Mouse (Mus musculus) embryonic facial prominence, embryonic 11.5 days (tissue): ENCODE data around the gene Arhgap5. TPM values are rescaled to one million over a fixed set of nuclear protein-coding genes. Genes with fewer than 3 reads are reported as not detected.

Experiments used
- ATAC-seq: fragments of 200-750 bp; cut with Nextera tagmentation; replicated peaks from 2 replicates; pipeline ENCODE4 v1.8.0; 2017; ENCODE audit warnings: low read depth; ENCODE audit not compliant: insufficient number of reproducible peaks, low FRiP score, low TSS enrichment
- DNase-seq: peaks from one replicate; pipeline ENCODE4 v3.0.0-alpha.2; 2015; ENCODE audit warnings: low spot score
- H3K27ac ChIP-seq: fragments of 300-500 bp; sonication (generic); replicated peaks from 2 replicates; pipeline ENCODE4 v1.5.1; 2014; ENCODE audit warnings: mild to moderate bottlenecking, low read depth, low read length, control low read depth
- H3K27me3 ChIP-seq: fragments of 300-500 bp; sonication (generic); 2 replicates; pipeline ENCODE4 v1.6.1; 2014; ENCODE audit warnings: mild to moderate bottlenecking, low read length, moderate library complexity, mixed read lengths; ENCODE audit not compliant: control insufficient read depth, insufficient read depth
- H3K36me3 ChIP-seq: fragments of 300-500 bp; sonication (generic); replicated peaks from 2 replicates; pipeline ENCODE4 v1.6.1; 2014; ENCODE audit warnings: low read depth, mild to moderate bottlenecking, low read length, moderate library complexity, mixed read lengths; ENCODE audit not compliant: control insufficient read depth, insufficient read depth
- H3K4me1 ChIP-seq: fragments of 300-500 bp; sonication (generic); 2 replicates; pipeline ENCODE4 v1.6.1; 2014; ENCODE audit warnings: low read length, mixed read lengths; ENCODE audit not compliant: control insufficient read depth, insufficient read depth
- H3K4me2 ChIP-seq: fragments of 300-500 bp; sonication (generic); 2 replicates; pipeline ENCODE4 v1.6.1; 2014; ENCODE audit warnings: low read depth, mild to moderate bottlenecking, control low read depth, low read length, moderate library complexity
- H3K4me3 ChIP-seq: fragments of 300-500 bp; sonication (generic); 2 replicates; pipeline ENCODE4 v1.5.1; 2014; ENCODE audit warnings: low read depth, low read length, control low read depth
- H3K9ac ChIP-seq: fragments of 300-500 bp; sonication (generic); replicated peaks from 2 replicates; pipeline ENCODE4 v1.6.1; 2014; ENCODE audit warnings: mild to moderate bottlenecking, control low read depth, low read length
- H3K9me3 ChIP-seq: fragments of 300-500 bp; sonication (generic); replicated peaks from 2 replicates; pipeline ENCODE4 v1.6.1; 2016; ENCODE audit warnings: mild to moderate bottlenecking, low read length, inconsistent platforms, mixed read lengths; ENCODE audit not compliant: control insufficient read depth
- WGBS: fragments of 180-500 bp; shearing (Covaris S2); extraction: QIAGEN DNeasy Blood & Tissue Kit; methylation state at CpG from one replicate; pipeline ENCODE4 v1.1.7; 2014; 5-methylcytosine and 5-hydroxymethylcytosine counted together
- polyA plus RNA-seq: library from polyadenylated mRNA; unstranded; fragments of >200 nt; fragmentation: Nextera tagmentation; extraction: Ambion mirVana; gene quantifications from 2 replicates; pipeline ENCODE4 v1.2.1, GENCODE M21; 2014

Arhgap5 gene
- polyA plus RNA-seq, 1 experiment from 2014 or later = 70.6 TPM

GRCm38 (mm10) chr12:52603695-52604255, 100.0 kb downstream of the Arhgap5 start:
- Histone ChIP-seq H3K27ac (peak overlapping the region; percentile 52; the same call in 1 of the 2 replicates), H3K9me3 (no peaks in the 10 kb centered on the region), H3K4me2 (peak overlapping the region; percentile 74), H3K4me1 (no peaks in the 10 kb centered on the region), H3K9ac (peak overlapping the region; percentile 79), H3K27me3 (no peaks in the 10 kb centered on the region), H3K36me3 (no peaks in the 10 kb centered on the region), H3K4me3 (peak overlapping the region; percentile 81)
- peak; percentile 88 for ATAC-seq
- DNase-seq = peak; percentile 70
- WGBS = under 1% methylated on average over 21 of the region's 21 CpGs

GRCm38 (mm10) chr12:52604256-52604991, 100.7 kb downstream of the Arhgap5 start:
- H3K9ac ChIP-seq = peak overlapping the region; percentile 87
- no peaks in the 10 kb centered on the region for H3K27me3 ChIP-seq
- WGBS = under 1% methylated on average over 33 of the region's 33 CpGs
- peak; percentile 96 for DNase-seq
- no peaks in the 10 kb centered on the region for H3K4me1 ChIP-seq
- peak; percentile 90 for ATAC-seq
- no peaks in the 10 kb centered on the region for H3K36me3 ChIP-seq
- H3K4me2 ChIP-seq = peak overlapping the region; percentile 59
- peak overlapping the region; percentile 67 for H3K27ac ChIP-seq
- H3K9me3 ChIP-seq = no peaks in the 10 kb centered on the region
- H3K4me3 ChIP-seq = peak overlapping the region; percentile 81

- no peaks in the 10 kb centered on the region for H3K9me3 ChIP-seq
- 53% methylated on average over 13 of the region's 13 CpGs for WGBS
- no peaks in the 10 kb centered on the region for H3K4me1 ChIP-seq
- no peak overlapping the region for H3K27ac ChIP-seq
- no peaks in the 10 kb centered on the region for H3K36me3 ChIP-seq
- H3K4me3 ChIP-seq = peak overlapping the region; percentile 81
- no peak for DNase-seq
- H3K9ac ChIP-seq = no peak overlapping the region; the same call in 1 of the 2 replicates
- H3K27me3 ChIP-seq = no peaks in the 10 kb centered on the region
- no peak for ATAC-seq
- H3K4me2 ChIP-seq = peak overlapping the region; percentile 33
These were observed 101.3 kb downstream of the Arhgap5 start for GRCm38 (mm10) chr12:52604992-52605652.

GRCm38 (mm10) chr12:52607411-52607810, 103.6 kb downstream of the Arhgap5 start:
- Histone ChIP-seq H3K27ac (no peak overlapping the region), H3K4me2 (no peak overlapping the region), H3K4me1 (no peaks in the 10 kb centered on the region), H3K36me3 (no peaks in the 10 kb centered on the region), H3K27me3 (no peaks in the 10 kb centered on the region), H3K9me3 (no peaks in the 10 kb centered on the region), H3K9ac (no peak overlapping the region), H3K4me3 (no peak overlapping the region)
- no peak for ATAC-seq
- no peak for DNase-seq
- WGBS = 74% methylated on average over 4 of the region's 4 CpGs

GRCm38 (mm10) chr12:52615703-52616102, 111.9 kb downstream of the Arhgap5 start:
- H3K9ac ChIP-seq = no peak overlapping the region
- DNase-seq (no peak), ATAC-seq (no peak)
- no peak overlapping the region for H3K27ac ChIP-seq
- no peaks in the 10 kb centered on the region for H3K36me3 ChIP-seq
- no peaks in the 10 kb centered on the region for H3K9me3 ChIP-seq
- H3K4me1 ChIP-seq = no peaks in the 10 kb centered on the region
- H3K27me3 ChIP-seq = no peaks in the 10 kb centered on the region
- H3K4me2 ChIP-seq = no peak overlapping the region
- no peak overlapping the region for H3K4me3 ChIP-seq
- WGBS = 72% methylated on average over 3 of the region's 3 CpGs

GRCm38 (mm10) chr12:52618418-52619040, 114.8 kb downstream of the Arhgap5 start:
- H3K36me3 ChIP-seq = no peaks in the 10 kb centered on the region
- 75% methylated on average over 5 of the region's 5 CpGs for WGBS
- no peaks in the 10 kb centered on the region for H3K9me3 ChIP-seq
- ATAC-seq (no peak), DNase-seq (no peak)
- no peak overlapping the region for H3K4me2 ChIP-seq
- H3K27me3 ChIP-seq = no peaks in the 10 kb centered on the region
- no peak overlapping the region for H3K27ac ChIP-seq
- no peak overlapping the region for H3K4me3 ChIP-seq
- no peak overlapping the region for H3K9ac ChIP-seq
- H3K4me1 ChIP-seq = no peaks in the 10 kb centered on the region

GRCm38 (mm10) chr12:52619644-52620043, 115.9 kb downstream of the Arhgap5 start:
- Histone ChIP-seq H3K36me3 (no peaks in the 10 kb centered on the region), H3K27ac (no peak overlapping the region), H3K4me3 (no peak overlapping the region), H3K9ac (no peak overlapping the region), H3K27me3 (no peaks in the 10 kb centered on the region), H3K9me3 (no peaks in the 10 kb centered on the region), H3K4me1 (no peaks in the 10 kb centered on the region), H3K4me2 (no peak overlapping the region)
- no peak for ATAC-seq
- no peak for DNase-seq
